Mouse (Mus musculus): ENCODE results near the gene Pik3cd. TPM values are rescaled to one million over a fixed set of nuclear protein-coding genes. Genes with fewer than 3 reads are reported as not detected.
"Not testable (repeated sequence)": the region's sequence is repeated elsewhere in the genome, so short reads cannot be mapped to it uniquely, and the experiment has no call there.

Gene Pik3cd
- polyA plus RNA-seq, 1 experiment from 2014 or later, result 7.8 TPM

- 98% methylated on average over 3 of the region's 3 CpGs for WGBS
Measured at GRCm38 (mm10) chr4:149614869-149615268, 87.5 kb downstream of the Pik3cd start.

DNA sequence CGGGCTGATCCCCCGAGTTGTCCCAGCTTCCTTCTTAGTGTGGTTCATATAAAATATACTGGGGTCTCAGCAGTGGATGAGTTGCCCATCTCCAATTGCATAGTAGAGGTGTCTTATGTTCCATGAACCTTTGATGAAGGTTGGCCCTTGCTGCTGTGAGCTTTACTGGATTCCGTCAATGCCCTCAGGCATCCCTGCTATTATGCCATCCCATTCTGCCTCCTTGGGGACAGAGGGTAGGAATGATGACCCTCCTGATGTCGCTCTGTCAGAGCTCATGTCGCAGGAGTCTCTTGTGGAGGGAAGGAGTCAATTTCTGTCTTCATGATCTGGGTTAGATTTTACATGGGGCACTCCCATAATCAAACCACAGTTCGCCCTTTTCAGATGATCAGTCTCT, 88.9 kb downstream of the Pik3cd start:
- H3K27me3 ChIP-seq (ENCODE audit: control insufficient read depth, insufficient read depth, low read length); H3K4me3 ChIP-seq (ENCODE audit: low read length); H3K36me3 ChIP-seq (ENCODE audit: control insufficient read depth, insufficient read depth); H3K4me1 ChIP-seq (ENCODE audit: control insufficient read depth, insufficient read depth, low read length); H3K9me3 ChIP-seq (replicated peaks; ENCODE audit: control insufficient read depth, low read length); H3K9ac ChIP-seq (ENCODE audit: low read length); H3K4me2 ChIP-seq (ENCODE audit: low read depth, low read length); H3K27ac ChIP-seq (ENCODE audit: low read length); ATAC-seq (replicated peaks; ENCODE audit: extremely low read depth, insufficient read depth, low FRiP score): not testable (repeated sequence)
- WGBS, result 72% methylated on average over 6 of the region's 6 CpGs

More at GRCm38 (mm10) chr4:149614869-149615268, 87.5 kb downstream of the Pik3cd start:
- no peak for ATAC-seq (replicated peaks; ENCODE audit: extremely low read depth, insufficient read depth, low FRiP score)
- H3K9me3 ChIP-seq (replicated peaks; ENCODE audit: control insufficient read depth, low read length), result peaks cover 3% of the 10 kb centered on the region; the same call in 1 of the 2 replicates
- H3K4me3 ChIP-seq (ENCODE audit: low read length), result no peak overlapping the region
- H3K27ac ChIP-seq (ENCODE audit: low read length), result no peak overlapping the region
- no peaks in the 10 kb centered on the region for H3K27me3 ChIP-seq (ENCODE audit: control insufficient read depth, insufficient read depth, low read length)
- H3K9ac ChIP-seq (ENCODE audit: low read length), result no peak overlapping the region
- H3K4me2 ChIP-seq (ENCODE audit: low read depth, low read length), result no peak overlapping the region
- H3K4me1 ChIP-seq (ENCODE audit: control insufficient read depth, insufficient read depth, low read length), result no peaks in the 10 kb centered on the region
- peaks cover 3% of the 10 kb centered on the region for H3K36me3 ChIP-seq (ENCODE audit: control insufficient read depth, insufficient read depth)

- H3K36me3 ChIP-seq (ENCODE audit: control insufficient read depth, insufficient read depth), result peaks cover 3% of the 10 kb centered on the region
- H3K4me2 ChIP-seq (ENCODE audit: low read depth, low read length), result no peak overlapping the region
- no peak overlapping the region for H3K27ac ChIP-seq (ENCODE audit: low read length)
- peaks cover 6% of the 10 kb centered on the region for H3K4me1 ChIP-seq (ENCODE audit: control insufficient read depth, insufficient read depth, low read length)
- no peak for ATAC-seq (replicated peaks; ENCODE audit: extremely low read depth, insufficient read depth, low FRiP score)
- H3K27me3 ChIP-seq (ENCODE audit: control insufficient read depth, insufficient read depth, low read length), result no peaks in the 10 kb centered on the region; the same call in 1 of the 2 replicates
- H3K4me3 ChIP-seq (ENCODE audit: low read length), result no peak overlapping the region
- WGBS, result 49% methylated on average over 10 of the region's 10 CpGs
- no peak overlapping the region for H3K9ac ChIP-seq (ENCODE audit: low read length)
- H3K9me3 ChIP-seq (replicated peaks; ENCODE audit: control insufficient read depth, low read length), result peaks cover 3% of the 10 kb centered on the region; the same call in 1 of the 2 replicates
Measured at GRCm38 (mm10) chr4:149611376-149612044, 90.9 kb downstream of the Pik3cd start.

- Histone ChIP-seq H3K4me3 (ENCODE audit: low read length) (no peak overlapping the region), H3K4me1 (ENCODE audit: control insufficient read depth, insufficient read depth, low read length) (peaks cover 6% of the 10 kb centered on the region), H3K27ac (ENCODE audit: low read length) (no peak overlapping the region), H3K36me3 (ENCODE audit: control insufficient read depth, insufficient read depth) (no peaks in the 10 kb centered on the region), H3K4me2 (ENCODE audit: low read depth, low read length) (no peak overlapping the region), H3K27me3 (ENCODE audit: control insufficient read depth, insufficient read depth, low read length) (peaks cover 3% of the 10 kb centered on the region; the same call in 1 of the 2 replicates), H3K9me3 (replicated peaks; ENCODE audit: control insufficient read depth, low read length) (no peaks in the 10 kb centered on the region), H3K9ac (ENCODE audit: low read length) (no peak overlapping the region)
- WGBS, result 64% methylated on average over 8 of the region's 8 CpGs
- ATAC-seq (replicated peaks; ENCODE audit: extremely low read depth, insufficient read depth, low FRiP score), result no peak
Measured at GRCm38 (mm10) chr4:149609256-149610025, 92.9 kb downstream of the Pik3cd start.

DNA sequence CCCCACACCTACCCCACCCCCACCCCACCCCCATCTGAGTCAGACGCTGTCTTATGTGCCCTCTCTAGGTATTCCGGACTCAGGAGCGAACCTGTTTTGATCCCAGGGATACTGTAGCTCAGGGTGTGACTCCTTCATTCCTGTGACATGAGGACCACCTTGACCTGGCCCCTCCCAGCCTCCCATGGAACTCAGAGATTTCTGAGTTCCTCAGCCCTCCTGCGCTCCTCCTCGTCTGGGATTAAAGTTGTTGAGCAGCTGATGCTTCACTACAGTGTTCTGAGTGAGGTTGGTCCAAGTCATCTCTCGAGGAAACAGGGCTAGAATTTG, 94.1 kb downstream of the Pik3cd start:
- 85% methylated on average over 6 of the region's 6 CpGs for WGBS
- no peaks in the 10 kb centered on the region for H3K9me3 ChIP-seq (replicated peaks; ENCODE audit: control insufficient read depth, low read length)

DNA sequence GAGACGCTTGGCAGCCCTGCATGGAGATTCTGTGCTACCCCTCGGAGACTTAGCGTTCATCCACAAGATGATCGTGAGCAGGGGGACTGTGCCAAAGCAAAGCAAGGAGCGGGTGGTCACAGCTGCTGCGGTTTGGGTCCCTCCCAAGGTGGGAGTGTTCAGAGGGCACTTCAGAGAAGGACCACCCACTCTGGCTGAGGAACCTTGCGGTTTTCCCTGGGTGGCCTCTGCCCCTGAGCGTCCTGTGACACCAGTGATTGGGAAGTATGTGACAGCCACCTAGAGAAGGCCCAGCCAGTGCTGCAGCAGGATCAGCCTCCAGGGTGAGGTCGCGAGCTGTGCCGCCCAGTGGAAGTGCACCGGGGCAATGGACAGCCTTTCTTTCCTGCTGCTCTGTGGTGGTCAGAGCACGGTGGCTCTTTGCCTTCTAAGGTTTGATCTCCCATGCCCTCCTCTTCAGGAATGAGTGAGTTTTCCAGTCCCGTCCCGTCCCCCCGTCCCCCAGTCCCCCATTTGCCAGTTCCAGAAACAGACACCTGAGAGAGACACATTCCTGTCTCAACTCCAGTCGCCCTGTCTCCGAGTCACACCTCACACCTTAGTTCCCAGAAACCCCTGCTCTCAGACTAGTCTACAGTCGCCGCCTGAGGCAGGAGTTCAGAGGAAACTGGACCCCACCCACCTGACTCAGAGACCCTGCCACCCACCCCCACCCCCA, 94.6 kb downstream of the Pik3cd start:
- ATAC-seq (replicated peaks; ENCODE audit: extremely low read depth, insufficient read depth, low FRiP score), result 0 out of 2 replicates have a peak, but pooled peaks have one; percentile 35
- 43% methylated on average over 20 of the region's 20 CpGs for WGBS
- Histone ChIP-seq H3K4me1 (ENCODE audit: control insufficient read depth, insufficient read depth, low read length) (peaks cover 6% of the 10 kb centered on the region), H3K4me2 (ENCODE audit: low read depth, low read length) (no peak overlapping the region), H3K27ac (ENCODE audit: low read length) (no peak overlapping the region), H3K4me3 (ENCODE audit: low read length) (no peak overlapping the region), H3K36me3 (ENCODE audit: control insufficient read depth, insufficient read depth) (no peaks in the 10 kb centered on the region), H3K27me3 (ENCODE audit: control insufficient read depth, insufficient read depth, low read length) (peaks cover 3% of the 10 kb centered on the region; the same call in 1 of the 2 replicates), H3K9ac (ENCODE audit: low read length) (no peak overlapping the region), H3K9me3 (replicated peaks; ENCODE audit: control insufficient read depth, low read length) (no peaks in the 10 kb centered on the region)

More for the DNA sequence above, 94.1 kb downstream of the Pik3cd start:
- ATAC-seq (replicated peaks; ENCODE audit: extremely low read depth, insufficient read depth, low FRiP score), result no peak
- Histone ChIP-seq H3K4me3 (ENCODE audit: low read length) (no peak overlapping the region), H3K9ac (ENCODE audit: low read length) (no peak overlapping the region), H3K4me1 (ENCODE audit: control insufficient read depth, insufficient read depth, low read length) (peaks cover 6% of the 10 kb centered on the region), H3K36me3 (ENCODE audit: control insufficient read depth, insufficient read depth) (no peaks in the 10 kb centered on the region), H3K27me3 (ENCODE audit: control insufficient read depth, insufficient read depth, low read length) (peaks cover 3% of the 10 kb centered on the region; the same call in 1 of the 2 replicates), H3K27ac (ENCODE audit: low read length) (no peak overlapping the region), H3K4me2 (ENCODE audit: low read depth, low read length) (no peak overlapping the region)

DNA sequence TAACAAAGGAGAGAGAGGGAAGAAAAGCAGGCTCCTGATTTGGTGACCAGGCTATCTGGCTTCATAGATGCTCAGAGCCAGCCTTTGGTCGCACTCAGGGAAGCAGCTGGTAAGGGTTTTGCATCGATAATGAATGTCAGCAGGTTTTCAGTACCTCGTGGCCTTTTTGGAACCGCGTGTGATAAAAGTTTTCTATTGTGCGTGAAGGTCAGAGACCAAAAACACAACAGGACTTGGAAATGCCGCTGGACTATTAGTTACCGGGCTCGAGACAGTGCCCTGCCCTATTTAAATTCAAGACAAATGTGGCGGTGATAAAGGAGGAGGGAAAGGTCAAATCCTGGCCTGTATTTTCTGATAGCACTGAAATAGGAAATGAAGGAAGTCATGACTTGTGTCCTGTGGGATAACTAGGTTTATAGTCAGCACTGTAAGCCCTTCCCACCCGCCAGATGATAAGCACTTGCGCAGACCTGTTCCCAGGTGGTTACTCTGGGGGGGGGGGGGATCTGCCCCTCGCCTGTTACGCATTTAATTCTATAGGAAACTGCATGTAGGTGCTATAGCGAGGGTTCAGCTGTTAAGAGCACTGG, 95.5 kb downstream of the Pik3cd start:
- 58% methylated on average over 15 of the region's 15 CpGs for WGBS
- ATAC-seq (replicated peaks; ENCODE audit: extremely low read depth, insufficient read depth, low FRiP score), result no peak
- H3K27me3 ChIP-seq (ENCODE audit: control insufficient read depth, insufficient read depth, low read length), result peaks cover 3% of the 10 kb centered on the region; the same call in 1 of the 2 replicates
- no peak overlapping the region for H3K27ac ChIP-seq (ENCODE audit: low read length)
- no peaks in the 10 kb centered on the region for H3K9me3 ChIP-seq (replicated peaks; ENCODE audit: control insufficient read depth, low read length)
- no peaks in the 10 kb centered on the region for H3K36me3 ChIP-seq (ENCODE audit: control insufficient read depth, insufficient read depth)
- H3K9ac ChIP-seq (ENCODE audit: low read length), result no peak overlapping the region
- H3K4me1 ChIP-seq (ENCODE audit: control insufficient read depth, insufficient read depth, low read length), result peaks cover 7% of the 10 kb centered on the region
- no peak overlapping the region for H3K4me2 ChIP-seq (ENCODE audit: low read depth, low read length)
- no peak overlapping the region for H3K4me3 ChIP-seq (ENCODE audit: low read length)

- Histone ChIP-seq H3K27ac (ENCODE audit: low read length) (no peak overlapping the region), H3K4me2 (ENCODE audit: low read depth, low read length) (no peak overlapping the region), H3K9me3 (replicated peaks; ENCODE audit: control insufficient read depth, low read length) (no peaks in the 10 kb centered on the region), H3K4me1 (ENCODE audit: control insufficient read depth, insufficient read depth, low read length) (peaks cover 13% of the 10 kb centered on the region), H3K36me3 (ENCODE audit: control insufficient read depth, insufficient read depth) (no peaks in the 10 kb centered on the region), H3K4me3 (ENCODE audit: low read length) (no peak overlapping the region), H3K9ac (ENCODE audit: low read length) (no peak overlapping the region), H3K27me3 (ENCODE audit: control insufficient read depth, insufficient read depth, low read length) (peaks cover 3% of the 10 kb centered on the region; the same call in 1 of the 2 replicates)
- WGBS, result 66% methylated on average over 18 of the region's 18 CpGs
- ATAC-seq (replicated peaks; ENCODE audit: extremely low read depth, insufficient read depth, low FRiP score), result no peak
Measured at GRCm38 (mm10) chr4:149606056-149606455, 96.3 kb downstream of the Pik3cd start.
